Mouse (Mus musculus) frontal cortex, postnatal 10 days (tissue): ENCODE data around the gene Ssxb6.
"Not testable (repeated sequence)": the region's sequence is repeated elsewhere in the genome, so short reads cannot be mapped to it uniquely, and the experiment has no call there.

Experiments
- DNase-seq, 2 experiments: peaks; one replicate each; pipeline ENCODE4 v3.0.0; 2022; ENCODE audit warnings: low spot score in 2 of 2, mixed read lengths in 1 of 2

Ssxb6 gene

DNA sequence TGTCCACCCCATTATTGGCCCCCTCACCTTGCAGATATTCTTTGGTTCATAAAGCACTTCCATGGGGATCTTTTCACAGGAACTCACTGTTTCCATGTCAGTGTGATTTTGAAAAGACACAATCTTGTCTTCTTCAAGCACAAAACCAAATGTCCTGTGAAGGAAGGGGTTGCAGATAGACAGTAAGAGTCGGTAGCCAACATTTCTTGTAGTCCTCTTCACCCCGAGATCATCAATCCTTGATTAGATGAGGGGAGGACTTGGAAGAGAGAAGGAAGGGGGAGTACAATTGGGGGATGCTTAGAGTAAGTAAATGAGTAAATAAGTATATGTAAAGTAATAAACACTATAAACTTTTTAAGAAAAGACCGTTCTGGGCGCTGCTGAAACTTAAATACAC lies at the start of gene Ssxb6:
Gene Ssxb6 (minus strand): TSS at position 101 of the 400 bp plus-strand sequence.
- DNase-seq, result not testable (repeated sequence)

DNA sequence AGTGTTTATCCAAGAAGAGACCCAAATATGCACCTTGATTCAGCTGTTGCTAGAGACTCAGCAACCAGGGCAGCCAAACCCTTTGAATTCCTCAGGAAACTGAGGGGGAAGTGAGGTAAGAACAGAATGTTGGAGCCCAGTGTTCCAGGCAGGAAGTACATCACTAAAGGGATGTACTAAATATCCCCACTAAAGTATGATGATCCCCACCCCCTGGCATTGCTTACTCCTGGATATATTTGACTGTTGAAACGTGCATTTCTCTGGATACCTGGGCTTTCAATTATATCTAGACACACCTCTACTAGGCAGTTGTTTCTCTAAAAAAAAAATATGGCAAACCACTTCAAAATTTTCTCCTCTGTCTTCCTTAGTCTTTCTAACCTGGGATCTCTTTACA lies 43.7 kb upstream of the Ssxb6 start, which contains the start of gene Ssxb3:
Gene Ssxb3 (minus strand): TSS at position 101 of the 400 bp plus-strand sequence.
- not testable (repeated sequence) for DNase-seq

- no peak for DNase-seq
Measured at GRCm38 (mm10) chrX:8524854-8525253, 23.2 kb downstream of the Ssxb6 start, which contains the start of gene Gm14459. Gene Gm14459 (minus strand): TSS chrX:8524954.
